Mouse (Mus musculus) embryonic facial prominence, embryonic 13.5 days (tissue): ENCODE measurements around the gene Gmfg. TPM values are rescaled to one million over a fixed set of nuclear protein-coding genes. Genes with fewer than 3 reads are reported as not detected.

Source experiments
- ATAC-seq: fragments of 200-750 bp; cut with Nextera tagmentation; 2 replicates; pipeline ENCODE4 v1.8.0; 2017; ENCODE audit warnings: low read depth; ENCODE audit not compliant: insufficient number of reproducible peaks, insufficient read depth, low FRiP score, low TSS enrichment
- H3K27ac ChIP-seq: fragments of 300-500 bp; sonication (generic); 2 replicates; pipeline ENCODE4 v1.5.1; 2015; ENCODE audit warnings: moderate library complexity, mild to moderate bottlenecking, inconsistent platforms
- H3K27me3 ChIP-seq: fragments of 300-500 bp; sonication (generic); 2 replicates; pipeline ENCODE4 v1.6.1; 2015; ENCODE audit warnings: mild to moderate bottlenecking, inconsistent platforms
- H3K36me3 ChIP-seq: fragments of 300-500 bp; sonication (generic); 2 replicates; pipeline ENCODE4 v1.6.1; 2015; ENCODE audit warnings: mild to moderate bottlenecking, inconsistent platforms
- H3K4me1 ChIP-seq: fragments of 300-500 bp; sonication (generic); 2 replicates; pipeline ENCODE4 v1.6.1; 2015; ENCODE audit warnings: inconsistent platforms
- H3K4me2 ChIP-seq: fragments of 300-500 bp; sonication (generic); 2 replicates; pipeline ENCODE4 v1.6.1; 2015; ENCODE audit warnings: moderate library complexity, mild to moderate bottlenecking, inconsistent platforms
- H3K4me3 ChIP-seq: fragments of 300-500 bp; sonication (generic); 2 replicates; pipeline ENCODE4 v1.5.1; 2015; ENCODE audit warnings: mild to moderate bottlenecking, inconsistent platforms
- H3K9ac ChIP-seq: fragments of 300-500 bp; sonication (generic); 2 replicates; pipeline ENCODE4 v1.6.1; 2015; ENCODE audit warnings: mild to moderate bottlenecking, inconsistent platforms
- H3K9me3 ChIP-seq: fragments of 300-500 bp; sonication (generic); 2 replicates; pipeline ENCODE4 v1.6.1; 2016; ENCODE audit warnings: inconsistent platforms
- WGBS: fragments of 180-500 bp; shearing (Covaris S2); methylation state at CpG from one replicate; pipeline ENCODE4 v1.1.7; 2015; ENCODE audit warnings: mixed read lengths; 5-methylcytosine and 5-hydroxymethylcytosine counted together
- polyA plus RNA-seq: library from polyadenylated mRNA; unstranded; fragments of >200 nt; fragmentation: Nextera tagmentation; extraction: Ambion mirVana; gene quantifications from 2 replicates; pipeline ENCODE4 v1.2.1, GENCODE M21; 2015

Gmfg gene
- 9.9 and 13.4 TPM in 2 replicates for polyA plus RNA-seq

- Histone ChIP-seq H3K27me3 (no peaks in the 10 kb centered on the region), H3K9me3 (no peaks in the 10 kb centered on the region), H3K4me2 (peak within 1 kb of the TSS; percentile 85), H3K4me1 (peaks cover 38% of the 10 kb centered on the region), H3K9ac (peak within 1 kb of the TSS; percentile 98), H3K36me3 (peaks cover 8% of the 10 kb centered on the region; the same call in 1 of the 2 replicates), H3K4me3 (peak within 1 kb of the TSS; percentile 86), H3K27ac (peak within 1 kb of the TSS; percentile 60; the same call in 1 of the 2 replicates)
- WGBS: 3% methylated on average over 16 of the region's 16 CpGs
- peak; percentile 21; the same call in 1 of the 2 replicates for ATAC-seq
Observed at GRCm38 (mm10) chr7:28436932-28437570, at the start of gene Gmfg. Gene Gmfg (plus strand): TSS chr7:28437447.

DNA sequence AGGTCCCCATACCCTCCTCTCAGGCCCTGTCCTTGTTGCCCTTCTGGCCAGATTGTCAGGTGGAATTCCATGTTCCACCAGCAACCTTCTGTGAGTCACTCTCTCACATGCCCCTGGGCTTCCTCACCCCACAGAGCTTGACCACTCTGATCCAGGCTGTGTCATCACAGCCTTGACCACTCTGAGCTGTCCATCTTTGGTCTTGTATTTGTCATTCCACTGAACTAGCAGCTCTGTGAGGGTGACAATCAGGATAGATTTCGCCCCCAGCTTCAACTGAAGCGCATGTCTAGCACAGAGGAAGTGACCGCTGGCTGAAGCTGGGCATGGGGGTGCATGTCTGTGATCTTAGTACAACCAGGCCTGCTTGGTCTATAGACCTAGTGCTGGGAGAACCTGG is 46.9 kb upstream of the Gmfg start:
- no peak for ATAC-seq
- Histone ChIP-seq H3K36me3 (peaks cover 47% of the 10 kb centered on the region), H3K4me2 (no peak overlapping the region), H3K27me3 (no peaks in the 10 kb centered on the region), H3K9ac (no peak overlapping the region), H3K27ac (no peak overlapping the region), H3K9me3 (no peaks in the 10 kb centered on the region), H3K4me3 (no peak overlapping the region), H3K4me1 (peaks cover 17% of the 10 kb centered on the region)
- 93% methylated on average over 3 of the region's 3 CpGs for WGBS

DNA sequence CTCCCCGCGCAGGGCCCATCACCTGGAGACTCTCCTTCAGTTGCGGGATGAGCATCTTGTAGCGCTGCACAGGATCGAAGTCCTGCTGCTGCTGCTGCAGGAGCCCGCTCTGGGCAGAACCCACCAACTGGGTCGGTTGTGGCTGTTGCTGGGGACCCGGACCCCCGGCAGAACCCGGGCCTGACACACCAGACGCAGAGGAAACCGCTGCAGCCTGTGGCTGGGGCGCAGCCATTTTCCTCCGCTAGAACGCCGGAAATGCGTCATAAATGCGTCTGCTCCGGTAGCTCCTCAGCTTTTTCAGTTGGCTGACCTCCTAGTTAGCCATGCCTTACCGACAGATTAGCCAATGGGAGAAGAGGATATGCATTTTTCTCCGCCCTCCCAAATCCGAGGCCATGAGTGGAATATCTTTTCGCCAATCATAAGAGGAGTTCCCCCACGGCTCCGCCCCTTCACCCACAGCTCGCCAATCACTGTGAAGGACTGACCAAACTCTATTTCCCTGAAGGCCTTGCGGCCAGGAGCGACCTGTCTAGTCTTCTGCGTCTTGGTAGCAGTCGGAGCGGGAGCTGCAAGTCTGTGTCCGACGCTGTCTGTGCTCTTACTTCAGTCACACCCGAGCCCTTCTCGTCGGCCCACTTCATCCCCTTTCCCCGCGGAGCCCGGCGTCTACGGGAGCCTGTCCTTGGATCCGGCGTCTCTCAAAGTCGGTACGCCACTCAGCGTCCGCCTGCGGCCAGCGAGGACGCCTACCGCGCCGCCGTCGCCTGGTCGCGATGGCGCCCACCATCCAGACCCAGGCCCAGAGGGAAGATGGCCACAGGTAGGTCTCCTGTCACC is 44.6 kb upstream of the Gmfg start, which contains the start of the genes Med29 and Paf1:
Gene Med29 (minus strand): TSS at position 280 of the 843 bp plus-strand sequence.
Gene Paf1 (plus strand): TSS at position 523 of the 843 bp plus-strand sequence.
- H3K27ac ChIP-seq: peak within 1 kb of the TSS; percentile 81
- peak; percentile 93 for ATAC-seq
- peak within 1 kb of the TSS; percentile 94 for H3K4me3 ChIP-seq
- no peaks in the 10 kb centered on the region for H3K9me3 ChIP-seq
- peaks cover 54% of the 10 kb centered on the region for H3K36me3 ChIP-seq
- H3K4me2 ChIP-seq: peak within 1 kb of the TSS; percentile 96
- H3K4me1 ChIP-seq: peaks cover 17% of the 10 kb centered on the region
- peak within 1 kb of the TSS; percentile 92 for H3K9ac ChIP-seq
- H3K27me3 ChIP-seq: no peaks in the 10 kb centered on the region
- under 1% methylated on average over 58 of the region's 58 CpGs for WGBS

- H3K27me3 ChIP-seq: no peaks in the 10 kb centered on the region
- peaks cover 17% of the 10 kb centered on the region for H3K4me1 ChIP-seq
- peak overlapping the region; percentile 81 for H3K27ac ChIP-seq
- 6% methylated on average over 22 of the region's 22 CpGs for WGBS
- peak; percentile 12; the same call in 1 of the 2 replicates for ATAC-seq
- H3K4me3 ChIP-seq: peak overlapping the region; percentile 94
- no peaks in the 10 kb centered on the region for H3K9me3 ChIP-seq
- H3K4me2 ChIP-seq: peak overlapping the region; percentile 96
- H3K36me3 ChIP-seq: peaks cover 54% of the 10 kb centered on the region
- H3K9ac ChIP-seq: peak overlapping the region; percentile 92
Observed at GRCm38 (mm10) chr7:28393272-28393951, 43.8 kb upstream of the Gmfg start.

DNA sequence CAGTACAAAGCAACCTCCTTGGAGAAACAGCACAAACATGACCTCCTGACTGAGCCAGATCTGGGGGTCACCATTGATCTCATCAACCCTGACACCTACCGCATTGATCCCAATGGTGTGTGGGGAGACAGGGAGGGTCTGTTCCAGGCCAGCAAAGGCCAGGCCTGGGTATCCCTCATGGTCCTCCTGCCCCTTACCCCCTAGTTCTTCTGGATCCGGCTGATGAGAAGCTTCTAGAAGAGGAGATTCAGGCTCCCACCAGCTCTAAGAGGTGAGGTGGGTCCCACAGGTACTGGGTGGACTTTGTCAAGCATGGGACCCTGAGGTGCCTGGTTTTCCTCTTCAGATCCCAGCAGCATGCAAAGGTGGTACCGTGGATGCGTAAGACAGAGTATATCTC is 41.8 kb upstream of the Gmfg start:
- no peak for ATAC-seq
- no peaks in the 10 kb centered on the region for H3K27me3 ChIP-seq
- peaks cover 17% of the 10 kb centered on the region for H3K4me1 ChIP-seq
- peaks cover 52% of the 10 kb centered on the region for H3K36me3 ChIP-seq
- no peak overlapping the region for H3K9ac ChIP-seq
- H3K4me3 ChIP-seq: no peak overlapping the region
- no peak overlapping the region for H3K27ac ChIP-seq
- no peak overlapping the region for H3K4me2 ChIP-seq
- 94% methylated on average over 4 of the region's 4 CpGs for WGBS
- no peaks in the 10 kb centered on the region for H3K9me3 ChIP-seq

- H3K4me1 ChIP-seq: peaks cover 9% of the 10 kb centered on the region
- ATAC-seq: no peak
- WGBS: 69% methylated on average over 3 of the region's 3 CpGs
- H3K9me3 ChIP-seq: no peaks in the 10 kb centered on the region
- H3K36me3 ChIP-seq: peaks cover 72% of the 10 kb centered on the region
- H3K27ac ChIP-seq: no peak overlapping the region
- no peak overlapping the region for H3K9ac ChIP-seq
- H3K4me3 ChIP-seq: no peak overlapping the region
- H3K27me3 ChIP-seq: no peaks in the 10 kb centered on the region
- no peak overlapping the region for H3K4me2 ChIP-seq
Observed at GRCm38 (mm10) chr7:28398000-28398399, 39.2 kb upstream of the Gmfg start.

DNA sequence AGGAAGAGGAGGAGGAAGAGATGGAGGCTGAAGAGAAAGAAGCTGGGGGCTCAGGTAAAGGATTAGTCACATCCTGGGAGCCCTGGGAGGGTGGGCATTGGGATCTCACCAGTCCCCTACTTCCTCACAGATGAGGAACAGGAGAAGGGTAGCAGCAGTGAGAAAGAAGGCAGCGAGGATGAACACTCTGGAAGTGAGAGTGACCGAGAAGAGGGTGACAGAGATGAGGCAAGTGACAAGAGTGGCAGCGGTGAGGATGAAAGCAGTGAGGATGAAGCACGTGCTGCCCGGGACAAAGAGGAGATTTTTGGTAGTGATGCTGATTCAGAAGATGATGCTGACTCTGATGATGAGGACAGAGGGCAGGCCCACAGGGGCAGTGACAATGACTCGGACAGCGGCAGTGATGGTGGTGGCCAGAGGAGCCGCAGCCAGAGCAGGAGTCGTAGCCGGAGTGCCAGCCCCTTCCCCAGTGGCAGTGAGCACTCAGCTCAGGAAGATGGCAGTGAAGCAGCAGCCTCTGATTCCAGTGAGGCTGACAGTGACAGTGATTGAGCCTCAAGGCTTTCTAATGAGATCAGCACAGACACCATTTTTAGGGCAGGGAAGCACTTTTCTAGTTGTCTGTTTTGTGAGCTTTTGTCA is 38.4 kb upstream of the Gmfg start:
- Histone ChIP-seq H3K27ac (no peak overlapping the region), H3K4me2 (no peak overlapping the region), H3K27me3 (no peaks in the 10 kb centered on the region), H3K9me3 (no peaks in the 10 kb centered on the region), H3K4me3 (no peak overlapping the region), H3K4me1 (peaks cover 2% of the 10 kb centered on the region), H3K9ac (no peak overlapping the region), H3K36me3 (peaks cover 81% of the 10 kb centered on the region)
- no peak for ATAC-seq
- WGBS: 88% methylated on average over 10 of the region's 10 CpGs

GRCm38 (mm10) chr7:28401030-28401429 is 36.2 kb upstream of the Gmfg start:
- Histone ChIP-seq H3K27me3 (no peaks in the 10 kb centered on the region), H3K9me3 (no peaks in the 10 kb centered on the region), H3K4me2 (no peak overlapping the region), H3K27ac (no peak overlapping the region), H3K4me1 (no peaks in the 10 kb centered on the region), H3K4me3 (no peak overlapping the region), H3K9ac (0 out of 2 replicates have a peak overlapping the region, but pooled peaks have one; percentile 21), H3K36me3 (peaks cover 93% of the 10 kb centered on the region)
- ATAC-seq: no peak
- 94% methylated on average over 1 of the region's 1 CpGs for WGBS

- no peaks in the 10 kb centered on the region for H3K4me1 ChIP-seq
- H3K36me3 ChIP-seq: peaks cover 94% of the 10 kb centered on the region
- no peaks in the 10 kb centered on the region for H3K9me3 ChIP-seq
- no peak overlapping the region for H3K4me2 ChIP-seq
- no peaks in the 10 kb centered on the region for H3K27me3 ChIP-seq
- 83% methylated on average over 3 of the region's 3 CpGs for WGBS
- ATAC-seq: no peak
- no peak overlapping the region for H3K27ac ChIP-seq
- no peak overlapping the region for H3K4me3 ChIP-seq
- no peak overlapping the region for H3K9ac ChIP-seq
Observed at GRCm38 (mm10) chr7:28401942-28402341, 35.3 kb upstream of the Gmfg start.

- WGBS: 92% methylated on average over 3 of the region's 3 CpGs
- Histone ChIP-seq H3K36me3 (peaks cover 93% of the 10 kb centered on the region), H3K9me3 (no peaks in the 10 kb centered on the region), H3K9ac (no peak overlapping the region), H3K4me3 (no peak overlapping the region), H3K4me2 (no peak overlapping the region), H3K4me1 (no peaks in the 10 kb centered on the region), H3K27ac (no peak overlapping the region), H3K27me3 (no peaks in the 10 kb centered on the region)
- no peak for ATAC-seq
Observed at GRCm38 (mm10) chr7:28410841-28411475, 26.3 kb upstream of the Gmfg start.
